In the genomic region with DNA sequence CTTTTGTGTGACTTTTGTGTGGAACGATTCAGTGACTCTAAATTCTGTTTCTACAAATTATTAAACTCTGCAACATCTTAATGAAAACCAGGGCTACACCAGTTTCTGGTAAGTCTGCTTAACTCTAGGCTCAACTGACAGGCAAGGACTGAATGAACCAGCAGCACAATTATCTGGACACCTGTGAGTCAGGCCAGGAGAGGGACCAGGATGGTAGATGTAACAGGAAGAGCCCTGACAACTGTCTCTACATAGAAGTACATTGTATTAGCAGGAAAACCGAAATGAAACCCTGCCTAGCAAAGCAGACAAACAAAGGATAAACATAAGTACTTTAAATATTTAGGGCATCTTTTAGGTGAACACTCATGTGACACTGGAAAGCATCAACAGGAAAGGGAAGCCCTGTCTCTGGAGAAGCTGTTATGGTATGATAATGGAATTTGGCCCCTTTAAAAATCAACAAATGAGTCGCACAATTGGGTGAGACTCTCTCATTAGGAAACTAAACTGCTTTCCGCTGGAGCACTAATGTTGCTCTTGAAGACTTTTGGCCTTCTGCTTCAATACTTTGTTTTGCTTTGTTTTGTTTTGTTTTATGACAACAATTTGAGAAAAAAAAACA, we compare ENCODE assay signal across 7 mouse cellular contexts. TPM values are rescaled to one million over a fixed set of nuclear protein-coding genes. Genes with fewer than 3 reads are reported as not detected.
A peak's percentile ranks its signal among the peaks of the same experiment; 100 is the strongest.
DNase-seq lines count a peak whose midpoint lies in the region; ATAC-seq and TF ChIP-seq lines count a peak whose summit lies in the region.

No protein-coding gene starts in this region.

- H3K9ac ChIP-seq in hindbrain, embryonic 14.5 days = peak overlapping the region; percentile 89

- no peak for ATAC-seq in G1E (ENCODE audit: extremely low read depth, insufficient number of reproducible peaks, low FRiP score, poor library complexity, severe bottlenecking)
- ATAC-seq in hindbrain, embryonic 14.5 days (ENCODE audit: low FRiP score) = no peak
- ATAC-seq in frontal cortex, adult (ENCODE audit: low TSS enrichment) = no peak

- no peak overlapping the region for H3K27ac ChIP-seq in hindbrain, embryonic 14.5 days

- peak overlapping the region; percentile 96 for H3K4me2 ChIP-seq in hindbrain, embryonic 14.5 days (replicated peaks)

- peak overlapping the region; percentile 88 for H3K4me3 ChIP-seq in G1E (ENCODE audit: low read depth, low read length)
- H3K4me3 ChIP-seq in hindbrain, embryonic 14.5 days (replicated peaks; ENCODE audit: low read length) = peak overlapping the region; percentile 87

- no peaks in the 10 kb centered on the region for H3K27me3 ChIP-seq in G1E (ENCODE audit: insufficient read depth, low read length)
- H3K27me3 ChIP-seq in hindbrain, embryonic 14.5 days (ENCODE audit: control insufficient read depth, insufficient read depth, low read length) = no peaks in the 10 kb centered on the region

- H3K36me3 ChIP-seq in G1E (replicated peaks) = peaks cover 6% of the 10 kb centered on the region
- 0 out of 2 replicates have a peak, but pooled peaks cover under 1% of the 10 kb centered on the region for H3K36me3 ChIP-seq in hindbrain, embryonic 14.5 days (replicated peaks; ENCODE audit: control insufficient read depth, insufficient read depth)

- DNase-seq in G1E (ENCODE audit: low spot score) = no peak
- DNase-seq in c-Kit-negative CD71-positive TER-119-positive erythroid progenitor cells, embryonic 14.5 days (ENCODE audit: low read depth, low spot score) = peak; percentile 53
- DNase-seq in hindbrain, embryonic 14.5 days (ENCODE audit: low spot score) = no peak
- peak; percentile 58 for DNase-seq in lung, postnatal 36 days
- no peak for DNase-seq in urinary bladder, postnatal 10 days (ENCODE audit: low spot score)
- DNase-seq in thymus, postnatal 36 days = no peak

- 38% methylated on average over 4 of the region's 4 CpGs for WGBS in hindbrain, embryonic 14.5 days

- no peaks in the 10 kb centered on the region for H3K9me3 ChIP-seq in G1E (replicated peaks)
- H3K9me3 ChIP-seq in hindbrain, embryonic 14.5 days (ENCODE audit: control insufficient read depth, low read length) = no peaks in the 10 kb centered on the region

- no peak for TF ChIP-seq CTCF in G1E (IDR thresholded peaks at IDR 0.05; ENCODE audit: low read depth, low read length)

- H3K4me1 ChIP-seq in G1E (ENCODE audit: insufficient read depth, low read depth, low read length) = peaks cover 49% of the 10 kb centered on the region
- peaks cover 29% of the 10 kb centered on the region for H3K4me1 ChIP-seq in hindbrain, embryonic 14.5 days (replicated peaks; ENCODE audit: control insufficient read depth, insufficient read depth, low read length)

RNA-seq across cellular contexts. Expression of gene Arhgef12, which starts 3.3 kb away (rescaled TPM):
- total RNA-seq in G1E (2014; fragmentation: Nextera tagmentation) (58.7 and 76.3 TPM in 2 replicates), G1E (2017) (47.8 and 53.3 TPM in 2 replicates)
- 4.2 and 5.9 TPM in 2 replicates for polyA plus RNA-seq in G1E (2012)
- polyA plus RNA-seq in hindbrain, embryonic 14.5 days (2014; fragmentation: Nextera tagmentation; extraction: Ambion mirVana) = 31.7 and 38.4 TPM in 2 replicates

RNA-seq across cellular contexts. Expression of gene Tmem136, which starts 12.6 kb away (rescaled TPM):
- total RNA-seq in G1E (2014; fragmentation: Nextera tagmentation) (11.4 and 12.5 TPM in 2 replicates), G1E (2017) (1.1 and 2.0 TPM in 2 replicates)
- polyA plus RNA-seq in G1E (2012) = 0.39 and 0.48 TPM in 2 replicates
- 10.1 and 11.1 TPM in 2 replicates for polyA plus RNA-seq in hindbrain, embryonic 14.5 days (2014; fragmentation: Nextera tagmentation; extraction: Ambion mirVana)

Comparison
In these comparisons a context has a peak if more than half of its experiments do, and no peak if none do; other contexts are left out.
1. DNase-seq: peak in c-Kit-negative CD71-positive TER-119-positive erythroid progenitor cells, embryonic 14.5 days (single experiment) and lung, postnatal 36 days (single experiment); none in G1E (single experiment), hindbrain, embryonic 14.5 days (single experiment), urinary bladder, postnatal 10 days (single experiment) and thymus, postnatal 36 days (0 of 2).